Mouse (Mus musculus) intestine, embryonic 16.5 days (tissue): ENCODE measurements at regions not wholly inside any gene's neighbourhood (a gene's known extent, or its start where the extent isn't known, plus 50 kb on each side); places are given as distances from the start of the nearest gene placed in this dataset.

Experiments used
- ATAC-seq: fragments of 200-750 bp; cut with Nextera tagmentation; 2 replicates; pipeline ENCODE4 v1.8.0; 2017; ENCODE audit warnings: moderate TSS enrichment, moderate library complexity
- H3K27ac ChIP-seq: fragments of 300-500 bp; sonication (generic); 2 replicates; pipeline ENCODE4 v1.5.1; 2014; ENCODE audit warnings: mild to moderate bottlenecking, low read length
- H3K27me3 ChIP-seq: fragments of 300-500 bp; sonication (generic); replicated peaks from 2 replicates; pipeline ENCODE4 v1.6.1; 2014; ENCODE audit warnings: low read length, control low read depth, mixed read lengths; ENCODE audit not compliant: control insufficient read depth, insufficient read depth
- H3K36me3 ChIP-seq: fragments of 300-500 bp; sonication (generic); 2 replicates; pipeline ENCODE4 v1.6.1; 2014; ENCODE audit warnings: low read length, control low read depth; ENCODE audit not compliant: control insufficient read depth, insufficient read depth
- H3K4me1 ChIP-seq: fragments of 300-500 bp; sonication (generic); 2 replicates; pipeline ENCODE4 v1.6.1; 2014; ENCODE audit warnings: low read length, control low read depth, mixed read lengths; ENCODE audit not compliant: control insufficient read depth, insufficient read depth
- H3K4me2 ChIP-seq: fragments of 300-500 bp; sonication (generic); 2 replicates; pipeline ENCODE4 v1.6.1; 2014; ENCODE audit warnings: low read depth, low read length, control low read depth
- H3K4me3 ChIP-seq: fragments of 300-500 bp; sonication (generic); 2 replicates; pipeline ENCODE4 v1.5.1; 2014; ENCODE audit warnings: mild to moderate bottlenecking, low read length
- H3K9ac ChIP-seq: fragments of 300-500 bp; sonication (generic); 2 replicates; pipeline ENCODE4 v1.6.1; 2014; ENCODE audit warnings: low read depth, low read length
- H3K9me3 ChIP-seq: fragments of 300-500 bp; sonication (generic); 2 replicates; pipeline ENCODE4 v1.6.1; 2016; ENCODE audit warnings: low read length, control low read depth; ENCODE audit not compliant: control insufficient read depth
- WGBS: fragments of 180-500 bp; shearing (Covaris S2); extraction: QIAGEN DNeasy Blood & Tissue Kit; methylation state at CpG from one replicate; pipeline ENCODE4 v1.1.7; 2014; 5-methylcytosine and 5-hydroxymethylcytosine counted together

DNA sequence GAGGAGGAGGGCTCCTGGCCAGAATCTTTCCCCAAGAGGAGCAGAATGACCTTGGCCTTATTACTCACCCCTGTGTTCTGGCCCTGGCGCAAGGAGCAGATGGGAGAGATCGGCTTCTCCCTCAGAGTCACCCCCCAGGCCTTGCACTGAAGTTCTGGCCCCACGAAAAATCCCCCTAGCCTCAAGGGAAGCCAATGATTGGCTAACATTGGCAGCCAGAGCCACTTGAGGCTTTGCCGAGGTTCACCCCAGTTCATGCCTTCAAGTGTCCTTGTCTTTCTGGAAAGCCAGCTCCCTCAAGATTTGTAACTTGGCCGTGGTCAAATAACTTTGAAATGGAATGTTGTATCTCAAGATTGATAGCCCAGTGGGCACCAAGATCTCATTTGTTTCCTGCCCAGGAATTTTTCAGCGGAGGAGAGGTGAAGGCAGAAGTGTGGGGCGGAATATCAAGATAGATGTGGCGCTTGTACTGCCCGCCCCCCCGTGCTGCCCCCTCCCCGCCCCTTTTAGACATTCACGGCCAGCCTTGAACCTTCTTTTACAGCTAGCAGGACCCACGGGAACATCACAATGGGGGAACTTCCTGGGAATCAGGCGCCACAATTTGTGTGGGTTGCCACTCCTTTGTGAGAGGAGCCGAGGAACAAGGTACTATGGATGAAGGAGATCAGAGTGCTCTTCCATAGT is 187.4 kb downstream of the Snx10 start:
- ATAC-seq, result no peak
- no peak overlapping the region for H3K27ac ChIP-seq
- no peak overlapping the region for H3K4me3 ChIP-seq
- WGBS, result 72% methylated on average over 15 of the region's 15 CpGs
- H3K4me2 ChIP-seq, result no peak overlapping the region
- H3K9ac ChIP-seq, result no peak overlapping the region
- no peaks in the 10 kb centered on the region for H3K9me3 ChIP-seq
- peaks cover 10% of the 10 kb centered on the region; the same call in 1 of the 2 replicates for H3K4me1 ChIP-seq
- H3K27me3 ChIP-seq, result no peaks in the 10 kb centered on the region
- H3K36me3 ChIP-seq, result no peaks in the 10 kb centered on the region

DNA sequence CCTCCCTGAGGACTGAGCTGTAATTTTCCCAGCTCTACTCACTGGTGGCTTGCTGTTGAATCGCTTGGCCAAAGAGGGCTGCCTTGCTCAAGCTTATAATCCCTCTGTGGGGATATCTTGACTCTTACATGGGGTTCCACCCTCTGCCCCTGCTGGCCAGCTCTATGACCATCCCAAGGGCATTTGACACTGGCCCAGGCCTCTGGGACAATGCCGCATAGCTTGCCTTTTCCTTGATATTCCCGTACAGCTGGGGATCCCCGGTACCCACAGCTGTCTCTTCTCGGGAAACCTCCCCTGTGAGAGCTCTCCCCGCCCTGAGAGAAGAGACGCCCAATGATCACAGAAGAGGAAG is 187.9 kb downstream of the Snx10 start:
- H3K4me1 ChIP-seq, result peaks cover 10% of the 10 kb centered on the region; the same call in 1 of the 2 replicates
- no peak overlapping the region for H3K4me2 ChIP-seq
- H3K9me3 ChIP-seq, result no peaks in the 10 kb centered on the region
- no peak for ATAC-seq
- no peaks in the 10 kb centered on the region for H3K36me3 ChIP-seq
- no peak overlapping the region for H3K27ac ChIP-seq
- no peak overlapping the region for H3K9ac ChIP-seq
- 86% methylated on average over 7 of the region's 7 CpGs for whole genome bisulfite sequencing
- no peak overlapping the region for H3K4me3 ChIP-seq
- H3K27me3 ChIP-seq, result no peaks in the 10 kb centered on the region

DNA sequence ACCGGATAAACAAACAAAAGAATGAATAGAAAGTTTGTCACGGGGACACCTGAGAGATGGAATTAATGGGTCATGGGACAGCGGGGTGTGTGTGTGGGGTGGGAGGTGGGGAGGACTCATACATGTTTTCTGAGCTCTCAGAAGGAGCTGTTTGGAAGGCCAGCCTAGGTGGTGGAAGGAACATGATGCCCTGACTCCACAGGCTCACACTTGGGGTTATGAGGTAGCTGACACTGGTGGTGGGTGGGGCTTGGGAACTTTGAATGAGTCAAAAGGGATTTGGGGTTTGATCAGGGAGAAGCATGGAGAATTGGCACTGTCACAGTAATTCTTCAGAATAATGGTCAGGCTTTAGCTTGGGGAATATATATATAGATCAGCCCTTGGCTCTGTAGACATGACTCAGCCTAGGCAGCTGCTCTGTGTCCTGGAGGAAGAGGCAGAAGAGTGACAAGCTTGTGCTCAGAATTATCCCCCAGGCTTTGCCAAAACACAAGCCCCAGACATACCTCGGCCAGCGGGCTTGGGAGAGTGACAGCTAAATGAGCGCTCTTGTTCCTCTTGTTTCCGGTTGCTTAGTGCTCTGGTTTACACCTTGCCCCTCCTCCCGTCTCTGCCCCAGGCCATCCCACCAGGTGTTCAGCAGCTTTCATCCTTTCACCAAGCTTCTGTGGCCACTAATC is 191.6 kb downstream of the Snx10 start:
- WGBS, result 40% methylated on average over 8 of the region's 8 CpGs
- Histone ChIP-seq H3K36me3 (no peaks in the 10 kb centered on the region), H3K4me2 (no peak overlapping the region), H3K9me3 (no peaks in the 10 kb centered on the region), H3K27ac (no peak overlapping the region), H3K9ac (no peak overlapping the region), H3K4me1 (peaks cover 3% of the 10 kb centered on the region; the same call in 1 of the 2 replicates), H3K4me3 (no peak overlapping the region), H3K27me3 (no peaks in the 10 kb centered on the region)
- no peak for ATAC-seq

DNA sequence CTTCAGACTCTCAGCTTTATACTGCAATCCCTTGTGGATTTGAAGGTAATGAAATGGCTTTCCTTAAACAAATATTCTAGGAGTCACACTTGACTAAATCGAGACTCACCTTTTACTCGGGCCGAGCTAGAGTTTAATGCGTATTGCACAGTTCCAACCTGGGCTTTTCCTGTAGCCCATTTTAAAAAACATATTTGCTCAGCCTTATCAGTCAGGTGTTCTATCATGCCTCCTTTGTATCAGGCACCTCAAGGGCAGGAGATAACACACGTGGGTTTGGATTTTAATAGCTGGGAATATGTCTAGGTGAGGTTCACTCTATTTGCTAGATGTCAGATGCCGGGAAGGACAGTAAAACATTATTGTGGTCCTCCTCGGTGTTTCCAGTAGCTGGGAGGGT is 193.7 kb downstream of the Snx10 start:
- Histone ChIP-seq H3K27ac (no peak overlapping the region), H3K9ac (no peak overlapping the region), H3K4me2 (no peak overlapping the region), H3K27me3 (no peaks in the 10 kb centered on the region), H3K36me3 (no peaks in the 10 kb centered on the region), H3K4me1 (no peaks in the 10 kb centered on the region), H3K9me3 (no peaks in the 10 kb centered on the region), H3K4me3 (no peak overlapping the region)
- peak; percentile 27; the same call in 1 of the 2 replicates for ATAC-seq
- 59% methylated on average over 7 of the region's 7 CpGs for WGBS

DNA sequence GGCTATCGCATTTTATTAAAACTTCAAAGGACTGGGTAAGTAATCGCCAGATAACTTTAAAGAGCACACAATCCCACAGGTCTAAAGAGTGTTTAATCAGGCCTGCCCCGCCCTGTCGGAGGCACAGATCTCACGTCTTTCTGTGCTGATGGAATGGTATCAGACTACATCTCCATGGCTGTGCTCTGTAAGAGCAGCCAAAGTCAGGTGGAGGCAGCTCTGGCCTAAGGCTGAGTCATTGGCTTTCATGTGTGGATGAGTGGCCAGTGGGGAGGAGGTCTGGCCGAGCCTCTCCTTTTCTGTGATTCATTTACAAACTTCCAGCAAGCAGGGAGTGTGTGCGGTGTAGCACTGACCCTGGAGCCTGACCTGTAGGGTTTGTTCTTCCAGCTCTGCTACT is 197.0 kb downstream of the Snx10 start:
- H3K4me1 ChIP-seq, result no peaks in the 10 kb centered on the region
- WGBS, result 47% methylated on average over 7 of the region's 7 CpGs
- H3K27ac ChIP-seq, result no peak overlapping the region
- no peak overlapping the region for H3K4me2 ChIP-seq
- no peaks in the 10 kb centered on the region for H3K27me3 ChIP-seq
- no peaks in the 10 kb centered on the region for H3K36me3 ChIP-seq
- no peak overlapping the region for H3K4me3 ChIP-seq
- H3K9ac ChIP-seq, result no peak overlapping the region
- no peaks in the 10 kb centered on the region for H3K9me3 ChIP-seq
- ATAC-seq, result peak; percentile 97

DNA sequence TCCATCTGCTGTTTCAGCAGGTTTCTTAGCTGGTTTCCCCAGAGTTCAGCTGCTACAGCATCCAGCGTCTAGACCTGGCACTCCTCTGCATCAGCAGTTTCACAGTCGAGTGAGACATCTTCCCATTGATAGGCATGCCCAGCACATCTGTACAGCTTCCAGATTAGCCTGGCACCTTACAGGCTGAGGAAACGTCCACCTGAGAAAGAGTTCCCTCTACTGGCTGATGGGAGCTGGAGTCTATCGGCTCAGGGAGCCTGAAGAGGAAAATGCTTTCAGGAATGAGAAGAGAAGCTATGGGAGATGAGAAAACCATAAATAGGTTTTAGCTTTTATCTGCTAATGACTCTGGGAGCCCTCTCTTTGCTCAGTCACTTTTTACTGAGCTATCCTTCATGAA is 199.4 kb downstream of the Snx10 start:
- WGBS, result 33% methylated on average over 4 of the region's 4 CpGs
- Histone ChIP-seq H3K9ac (no peak overlapping the region), H3K4me3 (no peak overlapping the region), H3K4me2 (no peak overlapping the region), H3K27me3 (no peaks in the 10 kb centered on the region), H3K27ac (no peak overlapping the region), H3K9me3 (no peaks in the 10 kb centered on the region), H3K4me1 (no peaks in the 10 kb centered on the region), H3K36me3 (no peaks in the 10 kb centered on the region)
- ATAC-seq, result no peak

DNA sequence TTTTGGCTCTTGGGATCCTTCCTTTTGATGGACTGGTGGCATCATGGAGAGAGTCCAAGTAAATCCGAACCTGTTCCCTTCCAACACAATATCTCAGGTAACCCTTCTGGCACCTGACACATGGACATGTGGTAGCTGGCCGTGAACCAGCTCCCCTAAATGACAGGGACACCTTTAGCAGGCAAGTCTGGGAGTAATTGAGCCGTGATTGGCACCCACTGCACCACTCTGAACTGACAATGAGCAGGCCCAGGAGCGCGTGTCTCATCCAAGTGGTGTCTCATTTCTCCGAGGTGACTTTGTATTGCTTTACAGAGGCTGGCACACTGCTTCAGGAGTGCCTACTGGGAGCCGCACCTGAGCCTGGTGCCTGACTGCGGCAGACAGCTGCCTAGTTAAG is 203.5 kb downstream of the Snx10 start:
- no peak overlapping the region for H3K4me3 ChIP-seq
- ATAC-seq, result no peak
- no peaks in the 10 kb centered on the region for H3K27me3 ChIP-seq
- no peak overlapping the region for H3K27ac ChIP-seq
- H3K4me1 ChIP-seq, result no peaks in the 10 kb centered on the region
- H3K4me2 ChIP-seq, result no peak overlapping the region
- WGBS, result 82% methylated on average over 8 of the region's 8 CpGs
- no peak overlapping the region for H3K9ac ChIP-seq
- H3K9me3 ChIP-seq, result no peaks in the 10 kb centered on the region
- H3K36me3 ChIP-seq, result no peaks in the 10 kb centered on the region

DNA sequence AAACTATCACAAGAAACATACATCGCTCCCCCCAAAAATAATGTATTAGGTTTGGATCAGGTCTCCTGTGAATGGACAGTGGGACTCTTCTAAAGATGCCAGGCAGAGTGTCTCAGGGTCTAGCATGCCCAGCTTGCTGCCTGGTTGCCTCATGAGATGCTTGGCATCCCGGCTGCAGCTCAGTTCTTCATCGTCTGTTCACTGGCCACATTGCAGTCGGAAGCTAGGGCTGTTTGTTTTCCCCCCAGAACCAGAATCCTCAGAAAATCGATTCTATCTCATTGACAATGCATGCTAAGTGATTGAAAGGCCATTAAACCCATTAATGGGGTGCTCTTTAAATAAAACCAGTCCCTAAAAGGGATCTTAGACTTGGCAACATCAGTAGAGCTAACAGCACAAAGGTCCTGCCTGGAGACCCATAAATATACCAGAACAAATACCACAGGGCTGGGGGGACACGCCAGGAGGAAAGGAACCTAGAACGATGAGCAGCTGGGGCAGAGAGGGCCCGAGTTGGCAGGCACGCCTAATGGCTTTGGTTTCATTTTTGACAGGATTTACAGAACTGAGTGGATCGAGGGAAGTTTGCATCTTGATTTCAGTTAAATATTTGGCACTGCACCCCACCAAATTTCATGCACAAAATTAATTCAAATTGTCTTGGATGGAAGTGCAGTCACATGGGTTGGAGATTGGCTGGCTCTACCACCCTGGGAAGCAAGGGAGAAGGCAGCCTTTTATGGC is 205.3 kb downstream of the Snx10 start:
- 63% methylated on average over 10 of the region's 10 CpGs for WGBS
- H3K27ac ChIP-seq, result no peak overlapping the region

DNA sequence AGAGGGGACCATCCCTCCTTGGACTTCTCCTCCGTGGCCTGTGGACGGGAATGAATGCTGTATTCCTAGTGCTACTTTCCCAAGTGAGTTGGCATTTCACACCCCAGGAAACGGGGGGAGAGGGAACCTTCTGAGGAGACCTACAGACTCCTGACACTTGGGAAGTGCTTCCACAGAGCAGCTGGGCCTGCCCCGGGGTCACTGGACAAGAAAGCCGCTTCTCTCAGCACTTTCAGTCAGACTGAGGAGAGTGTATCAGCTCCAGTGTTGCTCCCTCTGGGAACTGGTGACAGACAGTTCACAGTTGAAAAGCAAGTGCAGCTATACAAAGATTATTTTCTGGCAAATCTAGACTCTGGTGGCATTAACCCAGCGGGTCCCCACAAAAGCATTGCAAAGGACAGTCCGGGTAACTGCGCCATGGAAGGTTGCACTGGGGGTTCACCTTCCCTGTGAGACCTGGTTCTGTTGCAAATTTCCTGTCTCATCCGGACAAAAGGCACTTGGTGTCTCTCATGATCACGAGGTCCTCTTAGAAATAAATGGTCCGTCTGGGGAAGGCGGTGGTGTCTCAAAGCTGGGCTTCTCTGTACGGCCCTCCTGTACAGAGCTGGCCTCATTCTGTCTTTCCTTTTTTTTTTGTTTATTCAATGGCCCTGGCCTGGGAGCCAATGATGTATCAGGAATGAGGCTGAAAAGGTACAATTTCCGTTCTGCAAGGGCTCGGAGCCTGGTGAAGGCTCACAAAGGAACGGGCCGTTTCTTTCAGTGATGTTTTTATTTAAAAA is 207.1 kb downstream of the Snx10 start:
- WGBS, result 64% methylated on average over 17 of the region's 17 CpGs
- no peak overlapping the region for H3K4me2 ChIP-seq

More for the DNA sequence above, 205.3 kb downstream of the Snx10 start:
- H3K4me2 ChIP-seq, result no peak overlapping the region
- H3K9me3 ChIP-seq, result no peaks in the 10 kb centered on the region
- ATAC-seq, result no peak
- H3K4me3 ChIP-seq, result no peak overlapping the region
- no peaks in the 10 kb centered on the region for H3K4me1 ChIP-seq
- no peak overlapping the region for H3K9ac ChIP-seq
- no peaks in the 10 kb centered on the region for H3K27me3 ChIP-seq
- no peaks in the 10 kb centered on the region for H3K36me3 ChIP-seq

More for the DNA sequence above, 207.1 kb downstream of the Snx10 start:
- H3K36me3 ChIP-seq, result no peaks in the 10 kb centered on the region
- H3K27me3 ChIP-seq, result no peaks in the 10 kb centered on the region
- ATAC-seq, result no peak
- no peaks in the 10 kb centered on the region for H3K4me1 ChIP-seq
- H3K27ac ChIP-seq, result no peak overlapping the region
- no peak overlapping the region for H3K4me3 ChIP-seq
- H3K9me3 ChIP-seq, result no peaks in the 10 kb centered on the region
- H3K9ac ChIP-seq, result no peak overlapping the region
